Mouse (Mus musculus) lung, embryonic 16.5 days (tissue): ENCODE measurements at regions not wholly inside any gene's neighbourhood (a gene's known extent, or its start where the extent isn't known, plus 50 kb on each side); places are given as distances from the start of the nearest gene placed in this dataset.
"Not testable (repeated sequence)": the region's sequence is repeated elsewhere in the genome, so short reads cannot be mapped to it uniquely, and the experiment has no call there.

Source experiments
- ATAC-seq: fragments of 200-750 bp; cut with Nextera tagmentation; 2 replicates; pipeline ENCODE4 v1.8.0; 2017; ENCODE audit warnings: low read depth, mild to moderate bottlenecking, moderate library complexity
- H3K27ac ChIP-seq: fragments of 300-500 bp; sonication (generic); 2 replicates; pipeline ENCODE4 v1.5.1; 2014; ENCODE audit warnings: mild to moderate bottlenecking, control low read depth, low read length
- H3K27me3 ChIP-seq: fragments of 300-500 bp; sonication (generic); 2 replicates; pipeline ENCODE4 v1.6.1; 2014; ENCODE audit warnings: low read depth, low read length, mixed read lengths; ENCODE audit not compliant: control insufficient read depth, insufficient read depth
- H3K36me3 ChIP-seq: fragments of 300-500 bp; sonication (generic); 2 replicates; pipeline ENCODE4 v1.6.1; 2014; ENCODE audit warnings: low read length; ENCODE audit not compliant: control insufficient read depth, insufficient read depth
- H3K4me1 ChIP-seq: fragments of 300-500 bp; sonication (generic); replicated peaks from 2 replicates; pipeline ENCODE4 v1.6.1; 2014; ENCODE audit warnings: low read length, mixed read lengths; ENCODE audit not compliant: control insufficient read depth, insufficient read depth
- H3K4me2 ChIP-seq: fragments of 300-500 bp; sonication (generic); 2 replicates; pipeline ENCODE4 v1.6.1; 2014; ENCODE audit warnings: low read depth, low read length, control low read depth
- H3K4me3 ChIP-seq: fragments of 300-500 bp; sonication (generic); 2 replicates; pipeline ENCODE4 v1.5.1; 2014; ENCODE audit warnings: mild to moderate bottlenecking, low read length, control low read depth
- H3K9ac ChIP-seq: fragments of 300-500 bp; sonication (generic); 2 replicates; pipeline ENCODE4 v1.6.1; 2014; ENCODE audit warnings: low read length, control low read depth
- H3K9me3 ChIP-seq: fragments of 300-500 bp; sonication (generic); 2 replicates; pipeline ENCODE4 v1.6.1; 2016; ENCODE audit warnings: low read length; ENCODE audit not compliant: control insufficient read depth
- WGBS: fragments of 180-500 bp; shearing (Covaris S2); extraction: QIAGEN DNeasy Blood & Tissue Kit; methylation state at CpG from one replicate; pipeline ENCODE4 v1.1.7; 2014; 5-methylcytosine and 5-hydroxymethylcytosine counted together

GRCm38 (mm10) chr12:14271216-14271615 lies 119.4 kb upstream of the Fam84a start:
- no peak for ATAC-seq
- Histone ChIP-seq H3K36me3 (no peaks in the 10 kb centered on the region), H3K27ac (no peak overlapping the region), H3K4me3 (no peak overlapping the region), H3K27me3 (no peaks in the 10 kb centered on the region), H3K9me3 (no peaks in the 10 kb centered on the region), H3K9ac (no peak overlapping the region), H3K4me1 (no peaks in the 10 kb centered on the region), H3K4me2 (no peak overlapping the region)

- Histone ChIP-seq H3K9ac (no peak overlapping the region), H3K4me2 (no peak overlapping the region), H3K36me3 (no peaks in the 10 kb centered on the region), H3K27me3 (no peaks in the 10 kb centered on the region), H3K27ac (no peak overlapping the region), H3K4me3 (no peak overlapping the region), H3K9me3 (no peaks in the 10 kb centered on the region), H3K4me1 (no peaks in the 10 kb centered on the region)
- 87% methylated on average over 2 of the region's 2 CpGs for WGBS
- ATAC-seq: no peak
Measured at GRCm38 (mm10) chr12:14261102-14261501, 109.2 kb upstream of the Fam84a start.

DNA sequence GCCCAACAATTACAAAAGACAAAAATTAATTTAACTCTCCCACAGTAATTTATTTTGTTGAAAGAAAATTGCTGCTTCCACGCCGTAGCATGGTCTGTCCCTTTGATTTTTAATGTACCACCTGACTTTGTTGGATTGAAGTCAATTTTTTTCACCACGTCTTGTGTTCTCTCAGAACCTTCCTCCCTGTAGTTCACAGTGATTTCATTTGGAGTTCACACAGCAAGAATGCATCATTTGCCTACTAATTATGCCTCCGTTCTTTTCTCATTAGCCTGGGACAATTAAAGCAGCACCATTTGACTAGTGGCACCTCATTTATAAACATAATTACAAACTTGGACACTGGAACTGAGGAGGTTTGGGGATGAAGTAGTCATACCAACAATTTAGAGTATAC lies 108.4 kb upstream of the Fam84a start:
- WGBS: 70% methylated on average over 4 of the region's 4 CpGs
- Histone ChIP-seq H3K27me3 (no peaks in the 10 kb centered on the region), H3K4me1 (no peaks in the 10 kb centered on the region), H3K4me2 (no peak overlapping the region), H3K4me3 (no peak overlapping the region), H3K27ac (no peak overlapping the region), H3K9me3 (no peaks in the 10 kb centered on the region), H3K9ac (no peak overlapping the region), H3K36me3 (no peaks in the 10 kb centered on the region)
- no peak for ATAC-seq

- no peak overlapping the region for H3K4me3 ChIP-seq
- no peak for ATAC-seq
- 83% methylated on average over 5 of the region's 5 CpGs for WGBS
- no peak overlapping the region for H3K9ac ChIP-seq
- no peak overlapping the region for H3K27ac ChIP-seq
- no peaks in the 10 kb centered on the region for H3K36me3 ChIP-seq
- H3K9me3 ChIP-seq: no peaks in the 10 kb centered on the region
- no peaks in the 10 kb centered on the region for H3K27me3 ChIP-seq
- no peaks in the 10 kb centered on the region for H3K4me1 ChIP-seq
- H3K4me2 ChIP-seq: no peak overlapping the region
Measured at GRCm38 (mm10) chr12:14253336-14253735, 101.5 kb upstream of the Fam84a start.

GRCm38 (mm10) chr12:14250124-14250523 lies 98.3 kb upstream of the Fam84a start:
- H3K4me3 ChIP-seq: no peak overlapping the region
- no peaks in the 10 kb centered on the region for H3K36me3 ChIP-seq
- H3K27me3 ChIP-seq: no peaks in the 10 kb centered on the region
- no peak overlapping the region for H3K9ac ChIP-seq
- no peaks in the 10 kb centered on the region for H3K4me1 ChIP-seq
- H3K4me2 ChIP-seq: no peak overlapping the region
- no peak overlapping the region for H3K27ac ChIP-seq
- 74% methylated on average over 4 of the region's 4 CpGs for WGBS
- no peak for ATAC-seq
- no peaks in the 10 kb centered on the region for H3K9me3 ChIP-seq

DNA sequence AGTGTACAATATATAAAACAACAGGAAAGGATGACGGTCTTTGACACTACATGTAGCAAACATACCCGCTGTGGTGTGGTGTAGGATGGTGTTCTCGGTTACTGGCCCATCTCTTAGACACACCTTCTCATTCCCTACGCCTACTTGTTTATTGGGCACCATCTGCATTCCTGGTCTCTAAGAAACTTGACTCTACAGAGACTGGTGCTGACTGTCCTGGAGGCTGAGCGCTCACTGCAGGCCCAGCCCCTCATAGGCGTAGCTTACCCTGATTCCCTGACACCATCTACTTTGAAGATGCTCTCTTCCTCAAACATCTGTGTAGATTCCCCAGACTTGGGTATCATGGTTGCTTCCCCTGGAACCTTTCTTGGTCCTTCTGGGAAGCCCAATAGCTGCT lies 90.9 kb upstream of the Fam84a start:
- H3K4me2 ChIP-seq, H3K4me3 ChIP-seq, H3K9me3 ChIP-seq, H3K27ac ChIP-seq, ATAC-seq, H3K9ac ChIP-seq, H3K36me3 ChIP-seq, H3K27me3 ChIP-seq, H3K4me1 ChIP-seq: not testable (repeated sequence)
- WGBS: 91% methylated on average over 4 of the region's 6 CpGs

DNA sequence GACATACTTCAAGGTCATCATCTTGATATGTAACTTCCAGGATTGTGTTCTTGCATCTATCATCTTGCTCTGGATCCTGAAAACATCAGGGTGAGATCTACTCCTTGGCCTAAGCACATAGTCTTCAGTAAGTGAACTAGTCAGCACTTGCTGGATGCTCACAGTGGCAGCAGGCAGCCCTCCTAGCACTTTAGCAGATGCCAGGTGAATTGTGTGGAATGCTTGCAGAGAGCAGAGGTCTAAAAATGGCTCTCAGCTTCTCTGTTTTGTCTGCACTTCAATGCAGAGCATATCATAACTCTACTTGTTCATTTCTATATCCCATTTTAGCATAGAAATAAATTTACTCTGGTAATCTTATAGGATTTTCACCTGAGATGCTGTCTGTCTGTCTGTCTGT lies 85.8 kb upstream of the Fam84a start:
- no peak overlapping the region for H3K27ac ChIP-seq
- H3K9ac ChIP-seq: no peak overlapping the region
- H3K36me3 ChIP-seq: no peaks in the 10 kb centered on the region
- H3K4me3 ChIP-seq: no peak overlapping the region
- H3K27me3 ChIP-seq: no peaks in the 10 kb centered on the region
- ATAC-seq: no peak
- no peaks in the 10 kb centered on the region for H3K4me1 ChIP-seq
- H3K9me3 ChIP-seq: no peaks in the 10 kb centered on the region
- H3K4me2 ChIP-seq: no peak overlapping the region

DNA sequence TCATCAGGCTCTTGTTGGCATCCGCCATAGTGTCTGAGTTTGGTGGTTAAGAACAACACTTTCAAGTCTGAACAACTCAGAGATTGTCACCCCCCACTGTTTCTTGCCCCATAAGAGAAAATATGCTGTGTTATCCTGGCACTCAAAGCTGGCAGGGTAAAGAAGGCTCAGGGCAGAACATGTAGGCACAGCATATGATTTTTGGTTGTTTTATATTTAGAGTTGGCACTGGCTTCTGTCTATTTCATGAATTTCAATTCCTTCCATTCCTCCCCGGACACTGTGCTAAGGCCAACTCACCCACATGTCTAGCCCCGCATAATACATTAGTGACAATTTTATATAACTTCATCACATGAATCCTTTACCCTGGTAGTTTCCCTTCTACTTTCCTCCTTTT lies 83.5 kb upstream of the Fam84a start:
- no peak overlapping the region for H3K9ac ChIP-seq
- WGBS: 82% methylated on average over 3 of the region's 3 CpGs
- H3K4me3 ChIP-seq: no peak overlapping the region
- no peak overlapping the region for H3K27ac ChIP-seq
- ATAC-seq: no peak
- H3K4me2 ChIP-seq: no peak overlapping the region
- no peaks in the 10 kb centered on the region for H3K36me3 ChIP-seq
- H3K9me3 ChIP-seq: no peaks in the 10 kb centered on the region
- H3K27me3 ChIP-seq: no peaks in the 10 kb centered on the region
- no peaks in the 10 kb centered on the region for H3K4me1 ChIP-seq

- Histone ChIP-seq H3K27ac (no peak overlapping the region), H3K4me3 (no peak overlapping the region), H3K4me1 (no peaks in the 10 kb centered on the region), H3K27me3 (no peaks in the 10 kb centered on the region), H3K9me3 (no peaks in the 10 kb centered on the region), H3K4me2 (no peak overlapping the region), H3K9ac (no peak overlapping the region), H3K36me3 (no peaks in the 10 kb centered on the region)
- WGBS: 67% methylated on average over 3 of the region's 3 CpGs
- no peak for ATAC-seq
Measured at GRCm38 (mm10) chr12:14212618-14213017, 60.8 kb upstream of the Fam84a start.

GRCm38 (mm10) chr12:14209881-14210280 lies 58.0 kb upstream of the Fam84a start:
- ATAC-seq: no peak
- H3K4me3 ChIP-seq: no peak overlapping the region
- no peak overlapping the region for H3K27ac ChIP-seq
- no peaks in the 10 kb centered on the region for H3K4me1 ChIP-seq
- H3K9me3 ChIP-seq: no peaks in the 10 kb centered on the region
- no peak overlapping the region for H3K4me2 ChIP-seq
- no peaks in the 10 kb centered on the region for H3K27me3 ChIP-seq
- no peak overlapping the region for H3K9ac ChIP-seq
- H3K36me3 ChIP-seq: no peaks in the 10 kb centered on the region
